Mouse (Mus musculus) fat pad, adult 2 months (tissue): ENCODE data around the gene Elmsan1.
"Not testable (repeated sequence)": the region's sequence is repeated elsewhere in the genome, so short reads cannot be mapped to it uniquely, and the experiment has no call there.

Experiments
- DNase-seq: peaks from one replicate; pipeline ENCODE4 v3.0.0-alpha.2; 2011; ENCODE audit warnings: low read depth, low spot score; ENCODE audit errors: extremely low read depth

Gene Elmsan1

GRCm38 (mm10) chr12:84218289-84219120 is at the start of gene Elmsan1:
Gene Elmsan1, minus strand, starts transcription at chr12:84218881.
- no peak for DNase-seq

GRCm38 (mm10) chr12:84267264-84267663 is 48.6 kb upstream of the Elmsan1 start:
- DNase-seq = no peak

GRCm38 (mm10) chr12:84260363-84260762 is 41.7 kb upstream of the Elmsan1 start:
- DNase-seq = no peak

GRCm38 (mm10) chr12:84254886-84255285 is 36.2 kb upstream of the Elmsan1 start:
- DNase-seq = no peak

- no peak for DNase-seq
Measured at GRCm38 (mm10) chr12:84252811-84253210, 34.1 kb upstream of the Elmsan1 start.

GRCm38 (mm10) chr12:84249217-84249616 is 30.5 kb upstream of the Elmsan1 start:
- no peak for DNase-seq

GRCm38 (mm10) chr12:84245683-84246082 is 27.0 kb upstream of the Elmsan1 start:
- DNase-seq = no peak

- DNase-seq = no peak
Measured at GRCm38 (mm10) chr12:84243076-84243770, 24.5 kb upstream of the Elmsan1 start.

GRCm38 (mm10) chr12:84237036-84237435 is 18.4 kb upstream of the Elmsan1 start:
- DNase-seq = not testable (repeated sequence)

- DNase-seq = no peak
Measured at GRCm38 (mm10) chr12:84235981-84236752, 17.5 kb upstream of the Elmsan1 start.

GRCm38 (mm10) chr12:84235577-84235976 is 16.9 kb upstream of the Elmsan1 start:
- DNase-seq = no peak

GRCm38 (mm10) chr12:84233488-84234100 is 14.9 kb upstream of the Elmsan1 start:
- no peak for DNase-seq

GRCm38 (mm10) chr12:84226117-84226840 is 7.6 kb upstream of the Elmsan1 start:
- DNase-seq = no peak

GRCm38 (mm10) chr12:84222405-84222961 is 3.8 kb upstream of the Elmsan1 start:
- DNase-seq = no peak

- no peak for DNase-seq
Measured at GRCm38 (mm10) chr12:84220951-84221891, 2.5 kb upstream of the Elmsan1 start.

GRCm38 (mm10) chr12:84220515-84220914 is 1.8 kb upstream of the Elmsan1 start:
- DNase-seq = no peak

GRCm38 (mm10) chr12:84219121-84219561 is 460 bp upstream of the Elmsan1 start:
- DNase-seq = no peak

GRCm38 (mm10) chr12:84217508-84218131 is 1.1 kb downstream of the Elmsan1 start:
- DNase-seq = no peak
